Mouse (Mus musculus): ENCODE data around the gene Rptor. TPM values are rescaled to one million over a fixed set of nuclear protein-coding genes. Genes with fewer than 3 reads are reported as not detected.

Rptor gene
- total RNA-seq, 2 experiments from 2014 or later: 52.8 to 56.2 TPM

DNA sequence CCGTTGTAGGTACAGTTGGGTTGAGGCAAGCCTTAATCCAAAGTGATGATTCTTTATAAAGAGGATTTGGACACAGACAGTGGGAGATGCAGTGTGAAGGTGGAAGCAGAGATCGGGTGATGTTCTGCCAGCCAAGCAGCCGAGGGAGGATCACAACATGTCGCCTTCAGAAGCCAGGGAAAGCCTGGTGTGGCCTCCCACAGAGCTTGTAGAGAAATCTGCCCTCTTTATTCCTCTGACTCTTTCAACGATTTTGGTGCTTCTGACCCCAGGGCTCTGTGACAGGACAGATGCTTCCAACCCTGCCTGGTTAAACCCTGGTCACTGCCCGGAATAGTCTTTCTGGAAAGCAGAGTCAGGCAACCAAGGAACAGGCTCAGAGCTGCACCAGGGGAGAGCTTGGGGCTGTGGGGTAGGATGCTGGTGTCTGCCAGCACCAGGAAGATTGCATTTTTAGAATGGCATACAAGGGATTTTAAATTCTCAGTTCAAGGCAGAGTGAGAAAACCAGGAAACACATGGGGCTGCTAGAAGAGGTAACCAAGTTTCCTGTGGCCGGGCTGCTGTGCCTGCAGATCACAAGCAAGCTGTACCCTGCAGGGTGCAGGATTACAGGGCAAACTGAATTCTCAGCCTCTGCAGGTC, 304.4 kb downstream of the Rptor start:
- intact Hi-C loops (cut with DNase I): loop anchor here (10.0 kb wide), 1 partner anchor 562 kb away; no protein-coding TSS in a partner anchor
- no peak for DNase-seq (ENCODE audit: low spot score in 2 of 2)

DNA sequence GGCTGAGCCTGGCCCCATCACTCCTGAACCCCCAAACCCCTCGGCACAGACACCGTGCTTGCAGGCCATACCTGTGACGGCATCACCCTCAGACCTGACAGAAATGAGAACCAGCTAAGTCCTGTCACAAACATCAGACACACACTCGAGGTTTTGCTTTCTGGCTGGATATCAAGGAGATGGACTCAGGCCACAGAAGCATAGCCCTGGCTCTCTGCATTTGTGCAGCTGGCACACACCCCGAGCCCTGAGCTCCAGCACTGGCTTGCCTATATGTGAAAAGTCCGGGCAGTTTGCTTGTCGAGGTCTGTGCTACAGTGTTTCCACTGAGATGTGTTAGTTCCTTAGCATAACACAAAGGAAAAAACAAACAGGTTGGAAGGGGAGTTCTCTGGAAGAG, 305.0 kb downstream of the Rptor start:
- intact Hi-C loops (cut with DNase I): loop anchor here (2.0 to 10.0 kb wide), 2 partner anchors 85 to 563 kb away; no protein-coding TSS in a partner anchor
- no peak for DNase-seq (ENCODE audit: low spot score in 2 of 2)

DNA sequence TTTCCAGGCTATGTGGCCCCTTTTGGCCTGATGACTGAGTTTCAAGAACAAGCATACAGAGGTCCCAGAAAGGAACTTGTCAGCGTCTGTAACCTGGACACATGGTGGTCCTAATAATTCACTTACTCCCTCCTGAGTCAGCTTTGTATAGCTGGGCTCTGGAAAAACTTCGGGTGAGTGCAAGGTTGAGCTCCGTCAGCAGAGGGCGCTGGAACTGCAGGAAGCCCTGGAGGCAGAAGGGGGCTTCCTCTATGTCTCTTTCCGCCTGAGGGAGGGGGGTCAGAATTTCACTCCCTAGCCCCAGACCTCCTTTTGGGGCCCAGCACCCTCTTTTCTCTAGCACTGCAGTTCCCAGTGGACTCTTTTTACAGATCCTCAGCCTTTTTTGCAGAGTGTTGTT, 306.7 kb downstream of the Rptor start:
- peak; percentile 74 to 83 for DNase-seq (ENCODE audit: low spot score in 2 of 2)
- intact Hi-C loops (cut with DNase I): loop anchor here (2.0 to 10.0 kb wide), 2 partner anchors 83 to 565 kb away; no protein-coding TSS in a partner anchor

DNA sequence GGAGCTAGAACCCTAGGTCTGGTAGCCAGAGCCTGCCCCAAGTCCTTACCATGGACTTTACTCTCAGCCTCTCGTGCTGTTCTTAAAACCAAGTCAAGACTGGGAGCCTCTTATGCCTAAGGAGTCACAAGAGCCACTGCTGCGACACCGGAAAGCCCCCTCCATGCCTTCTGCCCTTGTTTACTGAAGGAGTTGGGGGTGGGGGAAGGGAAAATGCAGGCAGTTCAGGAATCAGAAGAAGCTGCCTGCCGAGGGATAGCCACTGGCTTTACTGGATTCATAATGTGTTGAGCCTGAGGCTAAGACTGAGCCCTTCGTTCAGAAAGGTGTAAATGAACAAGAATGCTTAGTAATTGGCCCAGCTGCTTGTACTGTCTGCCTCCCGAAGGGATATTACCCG, 310.1 kb downstream of the Rptor start:
- intact Hi-C loops (cut with DNase I): no loop called here

DNA sequence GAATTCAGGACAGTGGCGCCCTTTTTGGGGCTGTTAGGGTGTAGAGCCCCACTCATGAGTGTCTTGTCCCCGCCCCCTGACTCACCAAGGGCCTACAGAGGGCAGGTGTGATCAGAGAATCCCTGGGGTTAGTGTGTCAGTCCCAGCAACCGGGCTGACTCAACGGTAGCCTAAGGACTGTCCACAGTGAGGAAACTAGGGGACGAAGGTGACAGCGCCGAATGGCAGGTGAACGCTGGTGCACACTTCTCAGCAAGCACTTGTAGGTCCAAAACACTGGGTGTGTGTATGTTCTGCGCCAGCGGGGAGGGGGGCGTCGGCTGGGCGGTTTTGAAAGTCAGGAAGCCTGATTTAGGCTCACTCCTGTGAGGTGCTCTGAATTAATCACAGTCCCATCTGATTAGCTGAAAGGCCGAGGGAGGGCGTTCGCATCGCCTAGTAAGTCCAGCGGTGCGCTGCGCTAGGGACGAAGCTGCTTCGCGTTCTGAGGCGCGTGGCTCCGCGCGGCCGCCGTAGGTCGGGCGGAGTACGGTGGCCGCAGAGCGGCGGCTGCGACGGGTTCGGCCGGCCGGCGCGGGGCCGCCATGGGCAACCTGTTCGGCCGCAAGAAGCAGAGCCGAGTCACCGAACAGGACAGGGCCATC, 310.7 kb downstream of the Rptor start, which contains the start of gene Chmp6:
Gene Chmp6 (plus strand): TSS at position 151 of the 644 bp plus-strand sequence.
- intact Hi-C loops (cut with DNase I): no loop called here
- peak; percentile 85 to 95 for DNase-seq (ENCODE audit: low spot score in 2 of 2)

More for the DNA sequence above, 310.1 kb downstream of the Rptor start:
- no peak for DNase-seq (ENCODE audit: low spot score in 2 of 2)

DNA sequence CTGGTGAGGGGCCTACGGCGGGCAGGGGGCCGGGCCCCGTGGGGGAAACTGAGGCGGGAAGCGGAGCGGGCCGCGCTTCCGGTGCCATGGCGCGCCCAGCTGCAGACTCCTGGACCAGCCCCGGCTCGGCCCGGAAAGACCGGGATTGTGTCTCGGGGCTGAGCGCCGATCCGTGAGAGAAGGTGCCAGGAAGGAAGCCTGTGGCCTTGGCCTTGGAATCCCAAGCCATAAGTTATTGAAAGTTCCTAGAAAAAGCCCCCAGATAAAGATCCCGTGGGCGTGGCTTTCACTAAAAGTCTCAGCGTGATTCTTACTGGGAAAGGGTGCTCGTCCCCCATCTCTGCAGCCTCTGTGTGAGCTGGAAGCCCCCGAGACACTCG, 311.2 kb downstream of the Rptor start:
- no peak for DNase-seq (ENCODE audit: low spot score in 2 of 2)
- intact Hi-C loops (cut with DNase I): no loop called here

DNA sequence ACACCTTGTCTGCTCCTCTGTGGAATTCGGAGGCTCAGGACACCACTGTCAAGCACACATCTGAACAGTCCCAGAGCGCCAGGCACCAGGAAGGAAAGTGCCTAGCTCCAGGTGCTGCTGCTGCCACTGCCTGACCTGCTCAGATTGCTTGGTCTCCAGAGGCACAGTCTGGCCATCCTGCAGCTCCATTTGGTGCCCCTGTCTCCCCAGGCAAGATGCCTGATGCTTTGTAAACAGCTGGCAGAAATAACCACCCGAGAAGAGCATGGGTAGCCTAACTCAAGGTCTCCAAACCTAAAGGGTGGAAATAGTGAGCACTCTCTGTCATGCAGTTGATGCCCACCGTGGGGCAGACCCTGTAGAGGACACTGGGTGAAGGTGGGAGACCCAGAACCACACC, 311.7 kb downstream of the Rptor start:
- no peak for DNase-seq (ENCODE audit: low spot score in 2 of 2)
- intact Hi-C loops (cut with DNase I): no loop called here

DNA sequence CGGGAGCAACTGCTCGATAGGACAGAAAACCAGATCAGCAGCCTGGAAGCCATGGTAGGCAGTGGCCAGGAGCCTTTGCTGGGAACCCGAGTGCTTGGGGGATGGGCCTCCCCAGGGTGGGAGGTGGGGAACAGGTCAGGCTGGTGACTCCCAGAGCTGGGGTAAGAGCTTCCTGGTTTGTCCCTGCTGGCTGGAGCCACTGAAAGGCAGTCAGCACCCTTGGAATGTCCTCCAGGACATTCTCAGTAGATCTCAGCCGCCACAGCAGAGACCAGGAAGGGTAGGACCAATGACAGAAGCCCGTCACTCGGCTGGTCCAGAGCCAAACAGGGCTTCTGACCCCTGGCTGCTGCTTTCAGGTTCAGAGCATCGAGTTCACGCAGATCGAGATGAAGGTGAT, 313.0 kb downstream of the Rptor start:
- DNase-seq (ENCODE audit: low spot score in 2 of 2): no peak
- intact Hi-C loops (cut with DNase I): no loop called here

DNA sequence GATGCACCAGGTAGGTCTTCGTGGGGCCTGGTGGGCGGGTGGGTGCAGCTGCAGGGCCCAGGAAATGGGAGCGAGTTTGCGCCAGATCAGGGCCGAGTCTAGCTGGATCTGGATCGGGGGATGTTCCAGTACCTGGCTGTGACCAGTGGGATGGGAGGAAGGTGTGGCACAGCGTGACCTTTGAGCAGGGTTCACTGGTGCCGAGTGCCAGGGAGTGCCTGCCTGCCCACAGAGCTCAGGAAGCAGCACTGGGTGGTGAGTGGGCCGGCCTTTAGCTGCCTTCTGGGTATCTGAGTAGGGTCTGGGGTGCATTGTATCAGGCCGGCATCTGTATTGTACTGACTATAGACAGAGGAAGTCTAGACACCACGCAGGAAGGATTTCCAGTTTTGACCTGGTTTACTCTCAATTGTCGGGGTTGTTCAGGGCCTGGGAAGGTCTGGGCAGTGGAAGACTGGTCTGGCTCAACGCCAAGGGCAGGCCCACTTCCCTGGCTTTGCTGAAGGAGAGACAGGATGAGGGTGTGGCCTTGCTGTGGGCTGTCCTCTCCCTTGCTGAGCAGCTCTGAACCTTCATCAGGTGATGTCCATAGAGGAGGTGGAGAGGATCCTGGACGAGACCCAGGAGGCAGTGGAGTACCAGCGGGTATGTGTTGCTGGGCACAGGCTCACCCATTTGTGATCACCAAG, 313.5 kb downstream of the Rptor start:
- intact Hi-C loops (cut with DNase I): no loop called here

DNA sequence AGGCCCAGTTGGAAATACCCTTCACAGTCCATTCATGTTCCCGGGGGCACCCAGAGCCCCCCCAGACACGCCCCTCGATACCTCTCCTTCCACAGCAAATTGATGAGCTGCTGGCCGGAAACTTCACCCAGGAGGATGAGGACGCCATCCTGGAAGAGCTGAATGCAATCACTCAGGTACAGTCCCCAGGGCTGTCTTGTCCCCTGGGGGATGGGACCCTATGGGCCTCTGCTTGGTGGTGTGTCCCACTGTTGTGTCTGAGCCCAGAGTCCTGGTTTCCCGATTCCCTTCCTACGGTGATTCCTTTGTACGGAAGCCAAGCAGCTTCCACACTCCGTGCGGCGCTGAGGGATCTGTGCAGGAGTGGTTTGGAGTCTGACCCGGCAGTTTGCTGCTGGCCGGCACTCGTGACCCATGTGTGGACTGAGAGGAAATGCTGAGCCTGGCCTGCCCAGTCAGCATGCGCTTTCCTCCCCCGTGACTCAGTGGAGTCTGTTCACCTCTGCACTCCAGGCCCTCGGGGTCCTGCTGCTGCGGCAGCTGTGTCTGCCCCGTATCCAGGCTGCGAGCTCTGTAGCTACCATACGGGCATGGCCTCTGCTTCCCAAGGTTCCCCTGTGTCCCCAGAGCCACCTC, 314.2 kb downstream of the Rptor start:
- intact Hi-C loops (cut with DNase I): no loop called here
- DNase-seq (ENCODE audit: low spot score in 2 of 2): no peak

More for the DNA sequence above, 313.5 kb downstream of the Rptor start:
- DNase-seq (ENCODE audit: low spot score in 2 of 2): no peak

DNA sequence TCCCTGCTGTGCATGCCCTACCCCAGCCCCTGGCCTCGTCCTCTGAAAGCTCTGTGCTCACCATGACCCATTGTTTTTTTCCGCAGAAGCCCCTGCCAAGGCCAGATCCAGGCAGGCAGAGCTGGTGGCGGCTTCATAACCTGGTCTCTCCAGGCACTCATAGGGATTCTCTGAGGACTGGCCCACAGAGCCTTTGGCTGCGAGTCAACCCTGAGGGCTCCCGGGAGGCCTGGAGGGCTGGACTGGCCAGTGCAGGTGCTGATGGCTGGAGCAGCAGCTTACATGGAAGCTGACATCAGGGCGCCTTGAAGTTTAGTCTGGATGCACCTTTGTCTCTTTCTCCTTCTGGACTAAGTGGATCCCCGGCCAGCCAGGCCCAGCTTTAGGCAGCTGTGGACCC, 315.8 kb downstream of the Rptor start:
- intact Hi-C loops (cut with DNase I): no loop called here
- no peak for DNase-seq (ENCODE audit: low spot score in 2 of 2)

DNA sequence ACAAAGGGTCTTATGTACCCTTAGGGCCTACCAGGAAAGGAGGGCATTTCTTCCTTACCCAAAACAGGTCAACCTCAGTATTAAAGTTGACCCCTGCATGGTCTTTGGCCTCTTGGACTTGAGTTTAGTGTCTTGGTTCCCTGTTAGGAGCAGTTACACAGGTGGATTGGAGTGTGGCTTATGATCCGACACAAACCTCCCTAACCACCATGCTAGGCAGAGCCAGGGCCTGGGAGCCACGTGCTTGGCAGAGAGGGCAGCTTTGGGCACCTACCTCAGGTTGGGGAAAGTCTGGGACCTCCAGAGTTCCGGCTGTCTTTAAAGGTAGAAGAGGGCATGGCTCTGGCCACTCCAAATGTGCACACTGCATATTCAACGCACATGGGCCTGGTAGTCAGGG, 316.7 kb downstream of the Rptor start:
- no peak for DNase-seq (ENCODE audit: low spot score in 2 of 2)

DNA sequence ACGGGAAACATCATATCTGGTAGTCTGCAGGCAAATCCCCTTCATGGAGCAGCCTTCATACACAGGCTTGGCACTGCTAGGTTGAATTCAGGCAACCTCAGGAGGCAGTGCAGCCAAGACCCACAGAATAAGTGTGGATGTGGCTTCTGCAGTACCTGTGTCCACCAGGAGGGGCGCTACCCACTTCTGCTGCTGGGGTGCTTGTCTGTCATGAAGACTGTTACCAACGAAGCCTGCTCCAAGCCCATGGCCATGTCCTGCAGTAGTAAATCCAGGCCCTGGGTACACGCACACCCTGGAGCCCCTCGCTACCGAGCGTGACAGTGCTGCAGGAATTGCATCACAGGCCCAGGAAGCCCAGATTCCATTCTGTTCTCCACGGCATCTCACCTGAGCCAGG, 317.2 kb downstream of the Rptor start:
- intact Hi-C loops (cut with DNase I): no loop called here
- DNase-seq (ENCODE audit: low spot score in 2 of 2): peak; percentile 71 to 89

More for the DNA sequence above, 316.7 kb downstream of the Rptor start:
- intact Hi-C loops (cut with DNase I): no loop called here

DNA sequence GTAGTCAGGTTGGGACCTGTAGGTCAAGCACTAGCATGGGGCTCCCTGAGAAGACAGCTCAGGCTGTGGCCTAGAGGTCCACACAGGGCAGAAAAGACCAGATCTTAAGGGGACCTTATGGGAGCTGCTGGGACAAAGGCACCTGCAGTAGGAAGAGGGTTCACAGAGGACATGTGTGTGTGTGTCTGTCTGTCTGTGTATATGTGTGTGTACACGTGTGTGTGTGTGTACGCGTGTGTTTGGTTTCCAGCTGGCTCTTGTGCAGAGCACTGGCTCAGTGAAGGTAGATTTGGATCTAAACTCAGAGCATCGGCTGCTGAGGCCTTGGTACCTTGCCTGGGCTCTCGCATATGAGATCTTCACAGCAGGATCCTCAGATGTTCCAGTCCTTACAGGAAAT, 318.0 kb downstream of the Rptor start:
- no peak for DNase-seq (ENCODE audit: low spot score in 2 of 2)
- intact Hi-C loops (cut with DNase I): no loop called here

DNA sequence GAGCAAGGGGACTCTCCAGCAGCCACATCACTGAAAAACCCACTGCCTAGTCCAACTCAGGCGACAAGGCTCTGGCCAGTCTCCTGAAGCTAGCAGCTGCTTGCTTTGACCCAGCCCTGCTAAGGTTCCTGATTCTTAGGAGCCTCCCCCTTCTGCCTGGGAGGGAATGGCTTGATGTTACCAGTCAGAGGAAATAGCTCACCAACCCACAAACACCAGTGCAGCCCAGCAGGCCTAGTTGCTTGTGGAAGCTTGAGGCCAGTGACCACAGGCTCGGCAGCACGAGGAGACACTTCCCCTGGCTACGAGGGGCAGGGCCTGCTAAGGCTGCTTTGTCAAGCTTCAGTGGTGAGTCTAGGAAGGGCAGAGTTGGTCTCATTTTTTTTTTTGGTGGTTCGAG, 322.5 kb downstream of the Rptor start:
- DNase-seq (ENCODE audit: low spot score in 2 of 2): no peak
- intact Hi-C loops (cut with DNase I): no loop called here

DNA sequence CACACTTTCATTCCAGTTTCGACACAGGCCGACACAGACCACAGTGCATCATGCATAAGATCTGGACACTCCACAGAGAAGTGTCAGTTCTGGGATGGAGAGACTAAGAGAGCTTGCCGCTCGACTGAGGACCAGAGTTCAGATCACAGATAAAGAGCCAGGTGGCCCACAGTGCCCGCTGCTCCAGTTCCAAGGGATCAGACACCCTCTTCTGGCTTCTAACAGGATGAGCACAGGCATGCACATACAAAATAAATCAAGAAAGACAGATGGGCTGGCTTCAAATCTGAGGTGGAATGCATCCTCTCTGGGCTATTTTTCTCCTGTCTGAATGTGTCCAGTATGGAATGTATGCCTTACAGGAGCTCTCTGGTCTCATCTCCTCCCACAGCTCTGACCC, 324.1 kb downstream of the Rptor start:
- intact Hi-C loops (cut with DNase I): no loop called here
- DNase-seq (ENCODE audit: low spot score in 2 of 2): no peak

DNA sequence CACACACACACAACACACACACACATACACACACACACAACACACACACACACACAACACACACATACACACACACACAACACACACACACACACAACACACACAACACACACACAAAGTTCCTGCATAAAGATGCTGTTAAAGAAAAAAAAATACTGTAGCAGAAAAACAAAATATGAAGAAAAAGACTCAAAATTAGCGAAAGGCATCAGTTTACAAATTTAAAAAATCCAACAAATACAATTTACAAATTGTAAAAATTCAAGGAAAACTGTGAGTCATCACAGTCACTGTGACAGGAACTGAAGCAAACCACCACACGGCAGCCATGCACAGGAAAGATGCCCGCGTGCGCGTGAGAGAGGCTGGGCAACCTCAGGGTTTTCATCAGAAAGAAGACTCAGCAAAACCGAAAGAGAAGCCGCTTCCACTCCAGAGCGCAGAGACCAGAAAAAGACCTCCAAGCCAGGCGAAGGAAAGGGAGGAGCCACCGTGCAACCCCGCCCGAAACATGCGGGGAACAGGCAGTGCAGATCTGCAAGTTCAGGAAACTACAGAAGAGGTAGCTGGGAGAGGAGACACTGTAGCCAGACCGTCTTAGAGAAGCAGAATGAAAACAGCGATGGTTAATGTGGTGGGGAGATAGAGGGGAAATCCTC, 325.4 kb downstream of the Rptor start:
- DNase-seq (ENCODE audit: low spot score in 2 of 2): peak; percentile 65
- intact Hi-C loops (cut with DNase I): no loop called here

DNA sequence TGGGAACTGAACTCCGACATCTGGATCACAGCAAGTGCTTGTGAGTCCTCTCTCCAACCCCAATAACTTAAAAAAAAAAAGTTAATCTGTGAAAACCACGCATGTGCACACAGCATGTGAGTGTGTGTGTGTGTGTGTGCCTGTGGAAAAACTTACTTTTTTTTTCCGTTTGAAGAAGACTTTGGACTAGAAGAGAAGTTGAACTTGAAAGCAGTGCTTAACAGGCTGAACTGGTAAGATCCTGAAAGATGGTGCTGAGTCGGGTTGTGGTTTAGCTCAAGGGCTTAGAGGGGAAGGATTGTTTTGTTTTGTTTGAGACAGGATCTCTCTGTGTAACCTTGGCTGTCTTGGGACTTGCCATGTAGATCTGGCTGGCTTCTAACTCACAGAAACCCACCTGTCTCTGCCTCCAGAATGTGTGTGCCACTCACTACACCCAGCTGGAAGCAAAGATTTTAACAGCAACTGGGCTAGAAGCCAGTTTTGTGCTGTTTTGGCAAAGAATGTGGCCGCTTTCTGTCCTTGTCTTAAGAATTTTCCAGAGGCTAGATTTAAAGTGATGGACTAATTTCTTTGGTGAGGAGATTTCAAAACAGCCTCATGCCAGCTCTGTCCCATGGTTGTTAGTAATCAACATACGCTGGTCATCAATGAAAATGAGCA, 327.0 kb downstream of the Rptor start:
- no peak for DNase-seq (ENCODE audit: low spot score in 2 of 2)
- intact Hi-C loops (cut with DNase I): loop anchor here (10.0 kb wide), 1 partner anchor 165 kb away; the partner anchor contains the start of genes Ndufaf8 and Tepsin

DNA sequence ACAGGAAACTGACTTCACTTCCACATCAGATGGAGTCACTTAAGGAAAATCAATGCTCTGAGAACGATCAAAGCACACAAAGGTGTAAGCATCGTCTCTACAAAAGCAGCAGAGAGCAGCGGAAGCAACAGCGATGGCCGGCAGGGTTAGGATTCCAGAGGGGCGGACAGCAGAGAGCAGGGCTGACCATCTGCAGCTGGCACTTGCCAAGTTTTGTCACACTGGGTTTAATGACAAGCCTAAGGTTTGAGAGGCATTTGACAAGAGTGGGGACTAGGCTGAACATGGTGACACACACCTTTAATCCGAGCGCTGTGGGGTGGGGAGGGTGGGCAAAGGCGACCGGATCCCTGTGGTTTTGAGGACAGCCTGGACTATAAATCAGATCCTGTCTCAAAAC, 329.1 kb downstream of the Rptor start:
- DNase-seq (ENCODE audit: low spot score in 2 of 2): no peak
- intact Hi-C loops (cut with DNase I): loop anchor here (10.0 kb wide), 1 partner anchor 163 kb away; the partner anchor contains the start of genes Ndufaf8 and Tepsin
